Mouse (Mus musculus) liver, embryonic 15.5 days (tissue): ENCODE measurements around the gene Ppp1r1b. TPM values are rescaled to one million over a fixed set of nuclear protein-coding genes. Genes with fewer than 3 reads are reported as not detected.

Experiments used
- ATAC-seq: fragments of 200-750 bp; cut with Nextera tagmentation; 2 replicates; pipeline ENCODE4 v1.8.0; 2017; ENCODE audit warnings: moderate number of reproducible peaks, mild to moderate bottlenecking, moderate library complexity; ENCODE audit not compliant: insufficient read depth
- H3K27ac ChIP-seq: fragments of 300-500 bp; sonication (generic); replicated peaks from 2 replicates; pipeline ENCODE4 v1.5.1; 2015; ENCODE audit warnings: mild to moderate bottlenecking, inconsistent platforms
- H3K27me3 ChIP-seq: fragments of 300-500 bp; sonication (generic); 2 replicates; pipeline ENCODE4 v1.6.1; 2015; ENCODE audit warnings: mild to moderate bottlenecking, inconsistent platforms
- H3K36me3 ChIP-seq: fragments of 300-500 bp; sonication (generic); replicated peaks from 2 replicates; pipeline ENCODE4 v1.6.1; 2015; ENCODE audit warnings: moderate library complexity, mild to moderate bottlenecking, inconsistent platforms
- H3K4me1 ChIP-seq: fragments of 300-500 bp; sonication (generic); replicated peaks from 2 replicates; pipeline ENCODE4 v1.6.1; 2015; ENCODE audit warnings: inconsistent platforms
- H3K4me2 ChIP-seq: fragments of 300-500 bp; sonication (generic); 2 replicates; pipeline ENCODE4 v1.6.1; 2015; ENCODE audit warnings: moderate library complexity, mild to moderate bottlenecking, inconsistent platforms
- H3K4me3 ChIP-seq: fragments of 300-500 bp; sonication (generic); replicated peaks from 2 replicates; pipeline ENCODE4 v1.5.1; 2015; ENCODE audit warnings: mild to moderate bottlenecking, inconsistent platforms
- H3K9ac ChIP-seq: fragments of 300-500 bp; sonication (generic); 2 replicates; pipeline ENCODE4 v1.6.1; 2015; ENCODE audit warnings: moderate library complexity, mild to moderate bottlenecking, inconsistent platforms
- H3K9me3 ChIP-seq: fragments of 300-500 bp; sonication (generic); replicated peaks from 2 replicates; pipeline ENCODE4 v1.6.1; 2016; ENCODE audit warnings: inconsistent platforms
- WGBS: fragments of 180-500 bp; shearing (Covaris S2); methylation state at CpG from one replicate; pipeline ENCODE4 v1.1.7; 2015; ENCODE audit warnings: mixed read lengths; ENCODE audit not compliant: insufficient replicate concordance; 5-methylcytosine and 5-hydroxymethylcytosine counted together
- polyA plus RNA-seq: library from polyadenylated mRNA; unstranded; fragments of >200 nt; fragmentation: Nextera tagmentation; extraction: Ambion mirVana; gene quantifications from 2 replicates; pipeline ENCODE4 v1.2.1, GENCODE M21; 2015

Gene Ppp1r1b
- polyA plus RNA-seq, 1 experiment from 2014 or later: 0.59 TPM

DNA sequence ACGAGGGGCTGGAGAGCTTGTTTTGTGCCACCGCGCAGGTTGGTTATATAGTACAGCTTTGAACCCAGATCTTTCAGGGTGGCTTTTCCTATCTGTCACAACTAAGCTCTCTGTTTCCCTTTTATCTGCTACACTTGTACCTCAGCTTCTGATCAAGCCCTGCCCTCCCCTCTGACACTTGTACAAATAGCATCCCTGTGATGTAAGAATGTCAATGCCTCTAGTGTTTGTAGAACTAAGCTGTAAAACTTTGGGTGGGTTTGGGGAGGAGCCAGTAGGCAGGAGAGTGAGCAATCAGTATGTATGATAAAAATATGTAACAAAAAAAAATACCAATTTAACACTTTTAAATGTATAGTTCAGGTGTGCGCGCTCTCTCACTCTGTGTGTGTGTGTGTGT, 16.2 kb downstream of the Ppp1r1b start:
- no peak overlapping the region for H3K9ac ChIP-seq
- WGBS: 82% methylated on average over 5 of the region's 5 CpGs
- ATAC-seq: no peak

DNA sequence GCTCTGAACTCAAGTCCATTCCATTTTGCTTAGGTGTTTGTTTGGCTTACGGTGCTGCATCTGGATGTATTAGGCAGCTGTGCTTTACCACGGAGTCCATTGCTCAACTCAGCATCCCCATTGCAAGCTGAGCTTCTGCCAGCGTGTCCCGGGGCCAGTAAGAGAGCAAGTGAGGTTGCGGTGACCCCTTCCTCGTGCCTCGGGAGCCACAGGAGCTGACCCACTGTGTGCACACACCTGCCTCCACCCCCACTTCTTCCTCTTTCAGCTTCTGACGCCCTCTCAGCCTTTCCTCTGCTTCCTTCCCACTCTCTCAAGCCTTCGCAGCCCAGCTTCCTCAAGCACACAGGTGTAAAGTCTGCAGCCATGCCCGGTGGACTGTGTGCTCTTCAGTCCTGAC, 18.1 kb downstream of the Ppp1r1b start:
- Histone ChIP-seq H3K9me3 (no peaks in the 10 kb centered on the region), H3K27ac (no peak overlapping the region), H3K27me3 (no peaks in the 10 kb centered on the region), H3K4me2 (no peak overlapping the region), H3K36me3 (no peaks in the 10 kb centered on the region), H3K4me1 (peaks cover 29% of the 10 kb centered on the region), H3K4me3 (no peak overlapping the region), H3K9ac (no peak overlapping the region)
- no peak for ATAC-seq
- 44% methylated on average over 10 of the region's 10 CpGs for WGBS

More for the DNA sequence above, 16.2 kb downstream of the Ppp1r1b start:
- Histone ChIP-seq H3K4me2 (no peak overlapping the region), H3K4me1 (peaks cover 46% of the 10 kb centered on the region), H3K4me3 (no peak overlapping the region), H3K27me3 (no peaks in the 10 kb centered on the region), H3K9me3 (no peaks in the 10 kb centered on the region), H3K27ac (no peak overlapping the region), H3K36me3 (no peaks in the 10 kb centered on the region)

DNA sequence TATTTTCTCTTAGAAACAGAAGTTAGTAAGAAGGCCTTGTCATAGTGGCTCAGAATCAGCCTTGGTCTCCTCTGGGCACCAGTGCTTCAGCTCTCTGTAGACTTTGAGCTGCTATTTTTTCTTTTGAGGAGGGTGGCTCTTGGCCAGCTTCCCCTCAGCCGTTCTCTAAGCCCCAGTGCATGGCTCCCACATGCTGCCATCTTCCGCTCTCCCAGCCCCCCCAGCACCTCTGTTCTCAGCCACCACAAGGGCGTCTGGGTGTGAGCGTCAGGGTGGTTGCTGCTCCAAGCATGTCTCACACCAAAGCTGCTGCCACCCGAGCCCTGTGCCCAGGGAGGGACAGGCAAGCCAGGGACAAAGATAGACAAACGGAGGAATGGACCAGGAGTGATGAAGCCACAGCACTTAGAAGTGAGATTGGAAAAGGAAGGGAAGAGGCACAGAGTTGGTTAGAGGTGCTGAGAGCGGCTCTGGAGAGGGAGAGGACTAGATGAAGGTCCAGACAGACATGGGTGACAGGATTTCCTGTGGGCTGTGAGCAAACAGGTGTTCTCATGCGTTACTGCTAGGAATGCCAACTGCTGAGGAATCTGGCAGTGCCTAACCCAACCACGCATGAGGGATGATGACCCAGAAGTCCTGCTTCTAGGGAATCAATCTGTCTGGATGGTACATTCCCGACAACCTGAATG, 19.1 kb downstream of the Ppp1r1b start:
- Histone ChIP-seq H3K27ac (no peak overlapping the region), H3K27me3 (no peaks in the 10 kb centered on the region), H3K4me1 (peaks cover 19% of the 10 kb centered on the region), H3K4me2 (no peak overlapping the region), H3K36me3 (no peaks in the 10 kb centered on the region), H3K9ac (no peak overlapping the region), H3K9me3 (no peaks in the 10 kb centered on the region), H3K4me3 (no peak overlapping the region)
- ATAC-seq: no peak
- WGBS: 60% methylated on average over 10 of the region's 10 CpGs

DNA sequence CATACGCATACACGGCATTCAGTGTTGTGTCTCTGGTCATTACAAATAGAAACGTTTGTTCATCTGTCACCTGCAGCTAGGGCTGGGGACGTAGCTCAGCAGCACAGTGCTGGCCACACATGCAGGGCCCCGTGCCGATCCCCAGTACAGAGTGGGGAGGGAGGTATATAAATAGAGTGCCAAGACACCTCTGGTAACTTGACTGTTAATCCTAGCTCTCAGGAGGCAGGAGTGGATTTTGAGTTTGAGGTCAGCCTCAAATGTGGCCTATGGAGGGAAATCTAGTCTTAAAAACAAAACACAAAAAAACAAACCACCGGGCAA, 19.6 kb downstream of the Ppp1r1b start:
- H3K4me1 ChIP-seq: peaks cover 14% of the 10 kb centered on the region
- H3K27ac ChIP-seq: no peak overlapping the region
- ATAC-seq: no peak
- WGBS: 74% methylated on average over 7 of the region's 7 CpGs
- H3K4me2 ChIP-seq: no peak overlapping the region
- H3K27me3 ChIP-seq: no peaks in the 10 kb centered on the region
- no peak overlapping the region for H3K4me3 ChIP-seq
- no peaks in the 10 kb centered on the region for H3K9me3 ChIP-seq
- H3K36me3 ChIP-seq: 0 out of 2 replicates have a peak, but pooled peaks cover 2% of the 10 kb centered on the region
- H3K9ac ChIP-seq: no peak overlapping the region

DNA sequence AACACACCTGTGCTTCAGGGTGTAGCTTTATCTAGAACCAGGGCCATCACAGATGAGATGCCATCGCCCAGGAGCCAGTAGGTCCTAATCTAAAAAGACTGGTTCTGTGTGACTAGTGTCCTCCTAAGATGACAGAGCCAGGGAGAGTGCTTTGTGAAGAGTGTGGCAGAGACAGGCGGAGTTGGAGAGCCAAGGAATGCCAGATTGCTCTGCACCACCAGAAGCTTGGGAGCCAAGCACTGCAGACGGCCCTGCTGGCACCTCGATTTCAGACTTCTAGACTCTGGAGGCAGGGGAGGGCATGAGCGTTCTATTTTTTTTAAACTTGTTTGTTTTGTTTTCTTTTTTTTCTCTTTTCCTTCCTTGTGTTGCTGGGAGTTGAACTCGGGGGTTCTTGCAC, 21.1 kb downstream of the Ppp1r1b start:
- Histone ChIP-seq H3K9me3 (no peaks in the 10 kb centered on the region), H3K9ac (no peak overlapping the region), H3K36me3 (0 out of 2 replicates have a peak, but pooled peaks cover 8% of the 10 kb centered on the region), H3K4me2 (no peak overlapping the region), H3K4me1 (peaks cover 6% of the 10 kb centered on the region), H3K27ac (no peak overlapping the region), H3K4me3 (no peak overlapping the region), H3K27me3 (no peaks in the 10 kb centered on the region)
- ATAC-seq: no peak
- 69% methylated on average over 6 of the region's 6 CpGs for WGBS

DNA sequence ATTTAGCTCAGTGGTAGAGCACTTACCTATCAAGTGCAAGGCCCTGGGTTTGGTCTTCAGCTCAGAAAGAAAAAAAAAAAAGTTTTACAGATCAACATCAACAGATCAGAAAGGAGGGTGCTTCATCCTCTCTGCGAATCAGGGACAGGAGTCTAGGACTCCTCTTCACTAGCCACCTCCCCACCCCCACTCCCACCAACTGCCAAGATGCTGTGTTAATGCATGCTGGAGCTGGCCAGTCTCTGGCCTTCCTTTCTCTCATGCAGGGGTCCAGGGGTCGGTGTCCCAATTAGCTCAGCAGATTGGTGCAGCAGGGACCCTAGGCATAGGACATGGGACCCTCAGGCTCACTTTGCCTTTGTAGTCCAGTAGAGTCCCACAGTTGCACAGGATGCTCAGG, 22.4 kb downstream of the Ppp1r1b start:
- no peaks in the 10 kb centered on the region for H3K27me3 ChIP-seq
- no peak overlapping the region for H3K27ac ChIP-seq
- H3K9me3 ChIP-seq: no peaks in the 10 kb centered on the region
- no peak overlapping the region for H3K9ac ChIP-seq
- WGBS: 62% methylated on average over 2 of the region's 2 CpGs
- H3K4me3 ChIP-seq: no peak overlapping the region
- peaks cover 6% of the 10 kb centered on the region for H3K4me1 ChIP-seq
- ATAC-seq: no peak
- peaks cover 20% of the 10 kb centered on the region for H3K36me3 ChIP-seq
- no peak overlapping the region for H3K4me2 ChIP-seq

DNA sequence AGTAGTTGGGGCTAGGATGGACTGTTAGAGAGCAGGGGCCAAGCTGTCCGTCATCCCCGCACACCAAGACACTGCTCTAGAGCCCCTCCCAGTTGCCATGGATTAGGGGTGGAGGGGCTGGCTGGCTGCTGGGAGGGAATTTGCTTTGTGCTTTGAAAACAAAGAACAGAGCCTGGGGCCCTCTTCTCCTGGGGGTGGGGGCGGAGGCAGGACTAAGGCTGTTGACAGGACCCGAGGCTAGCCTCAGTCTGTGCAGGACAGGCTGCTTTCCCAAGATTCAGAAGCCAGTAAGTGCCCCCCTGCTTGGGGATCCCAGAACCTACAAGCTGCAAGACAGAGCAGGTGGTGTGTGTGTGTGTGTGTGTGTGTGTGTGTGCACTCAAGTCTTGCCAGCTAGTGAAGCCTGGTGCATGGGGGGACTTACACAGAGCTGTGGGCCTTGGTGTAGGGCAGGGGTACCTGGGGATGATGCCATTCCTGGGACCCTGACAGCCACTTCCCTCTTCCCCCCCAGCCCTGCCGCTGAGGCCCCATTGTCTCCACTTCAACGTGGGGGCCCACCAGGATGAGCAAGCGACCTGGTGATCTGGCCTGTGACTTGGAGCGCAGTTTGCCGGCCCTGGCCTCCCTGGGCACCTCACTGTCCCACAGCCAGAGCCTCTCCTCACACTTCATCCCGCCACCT, 23.5 kb downstream of the Ppp1r1b start:
- Histone ChIP-seq H3K4me2 (no peak overlapping the region), H3K4me3 (no peak overlapping the region), H3K9me3 (no peaks in the 10 kb centered on the region), H3K27me3 (no peaks in the 10 kb centered on the region), H3K9ac (no peak overlapping the region), H3K27ac (no peak overlapping the region), H3K4me1 (peaks cover under 1% of the 10 kb centered on the region; the same call in 1 of the 2 replicates), H3K36me3 (peaks cover 31% of the 10 kb centered on the region)
- WGBS: 57% methylated on average over 10 of the region's 10 CpGs
- no peak for ATAC-seq

DNA sequence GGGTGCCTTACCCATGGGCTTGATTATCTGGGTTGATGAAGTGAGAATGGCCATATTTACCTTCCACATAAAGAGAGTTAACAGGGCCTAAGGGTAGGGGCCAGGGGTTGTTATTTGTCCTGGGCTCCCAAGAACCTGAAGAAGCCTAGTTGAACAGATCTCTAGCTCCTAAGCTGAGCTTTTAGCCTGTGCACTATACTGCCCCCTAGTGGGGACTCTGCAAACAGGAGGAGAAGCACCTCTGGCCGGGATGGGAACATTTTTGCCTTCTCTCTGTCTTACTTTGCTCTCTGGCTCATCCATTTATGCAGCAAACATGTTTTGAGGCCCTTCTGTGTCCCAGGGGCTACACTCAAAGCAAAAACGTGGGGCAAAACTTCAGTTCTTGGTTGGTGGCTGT, 24.2 kb downstream of the Ppp1r1b start:
- Histone ChIP-seq H3K9ac (no peak overlapping the region), H3K27me3 (no peaks in the 10 kb centered on the region), H3K4me3 (no peak overlapping the region), H3K4me1 (no peaks in the 10 kb centered on the region; the same call in 1 of the 2 replicates), H3K4me2 (no peak overlapping the region), H3K36me3 (peaks cover 38% of the 10 kb centered on the region), H3K9me3 (no peaks in the 10 kb centered on the region), H3K27ac (no peak overlapping the region)
- WGBS: 4% methylated on average over 2 of the region's 2 CpGs
- no peak for ATAC-seq

DNA sequence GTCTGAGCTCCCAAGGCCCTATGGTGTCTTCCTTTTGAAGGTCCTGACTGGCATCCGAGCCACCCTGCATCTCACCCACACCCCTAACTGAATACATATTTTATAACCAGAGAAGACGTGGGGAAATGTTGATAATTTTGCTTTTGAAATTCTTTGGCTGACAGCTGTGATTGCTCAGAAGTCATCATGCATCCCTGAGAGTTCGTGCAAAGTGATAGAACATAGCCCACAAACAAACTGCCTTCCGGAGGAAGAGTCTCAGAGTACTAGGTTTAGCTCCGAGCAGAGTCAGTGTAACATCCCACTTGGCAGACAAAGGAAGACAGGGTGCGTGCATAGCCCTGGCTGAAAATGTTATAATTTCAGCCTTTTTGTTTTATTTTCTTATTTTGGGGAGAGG, 25.0 kb downstream of the Ppp1r1b start:
- WGBS: 71% methylated on average over 6 of the region's 6 CpGs
- H3K4me1 ChIP-seq: no peaks in the 10 kb centered on the region; the same call in 1 of the 2 replicates

DNA sequence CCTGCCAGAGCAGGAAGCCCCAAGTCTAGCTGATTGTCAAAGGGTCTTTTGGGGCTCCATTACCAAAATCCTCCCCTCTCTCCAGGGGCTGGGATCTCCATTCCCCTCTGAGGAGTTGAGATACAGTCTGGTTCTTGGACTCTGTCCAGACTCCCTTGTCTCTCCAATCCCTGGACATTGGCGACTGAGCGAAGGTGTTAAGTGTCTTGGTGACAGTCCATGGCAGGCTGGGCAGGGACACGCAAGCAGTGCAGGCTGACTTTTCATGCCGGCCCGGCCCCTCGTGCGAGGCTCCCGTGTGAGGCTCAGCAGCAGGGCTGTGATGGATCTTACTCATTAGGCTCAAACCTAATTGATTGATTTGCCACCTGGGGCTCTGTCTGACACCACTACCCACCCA, 26.1 kb downstream of the Ppp1r1b start:
- Histone ChIP-seq H3K27ac (no peak overlapping the region), H3K4me3 (no peak overlapping the region), H3K27me3 (no peaks in the 10 kb centered on the region), H3K4me2 (no peak overlapping the region), H3K9ac (no peak overlapping the region), H3K36me3 (peaks cover 57% of the 10 kb centered on the region), H3K9me3 (no peaks in the 10 kb centered on the region), H3K4me1 (no peaks in the 10 kb centered on the region; the same call in 1 of the 2 replicates)
- ATAC-seq: no peak
- 83% methylated on average over 8 of the region's 8 CpGs for WGBS

More for the DNA sequence above, 25.0 kb downstream of the Ppp1r1b start:
- Histone ChIP-seq H3K4me3 (no peak overlapping the region), H3K9me3 (no peaks in the 10 kb centered on the region), H3K27ac (no peak overlapping the region), H3K36me3 (peaks cover 46% of the 10 kb centered on the region), H3K27me3 (no peaks in the 10 kb centered on the region), H3K9ac (no peak overlapping the region), H3K4me2 (no peak overlapping the region)
- ATAC-seq: no peak

DNA sequence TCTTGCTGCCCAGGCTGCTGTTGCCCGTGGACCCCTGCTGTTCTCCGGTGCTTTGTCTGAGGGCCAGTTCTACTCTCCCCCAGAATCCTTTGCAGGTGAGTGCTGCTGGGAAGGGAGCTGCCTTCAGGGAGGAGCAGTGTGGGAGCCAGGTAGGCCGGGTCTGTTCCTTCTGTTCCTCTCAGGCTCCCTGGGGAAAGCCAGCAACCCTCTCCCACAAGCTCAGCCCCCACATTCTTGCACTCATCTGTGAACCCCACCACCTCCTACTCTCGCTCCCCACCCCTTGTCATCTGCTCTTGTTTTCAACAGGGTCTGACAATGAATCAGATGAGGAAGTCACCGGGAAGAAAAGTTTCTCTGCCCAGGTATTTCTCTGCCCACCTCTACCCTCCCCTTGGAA, 28.6 kb downstream of the Ppp1r1b start:
- Histone ChIP-seq H3K36me3 (peaks cover 72% of the 10 kb centered on the region), H3K4me2 (no peak overlapping the region), H3K4me3 (no peak overlapping the region), H3K9ac (no peak overlapping the region), H3K9me3 (no peaks in the 10 kb centered on the region), H3K27me3 (no peaks in the 10 kb centered on the region), H3K27ac (no peak overlapping the region), H3K4me1 (no peaks in the 10 kb centered on the region)
- 64% methylated on average over 5 of the region's 5 CpGs for WGBS
- no peak for ATAC-seq
